Mouse (Mus musculus) G1E (cell line): ENCODE results near the gene Akap7.

ENCODE experiments used
- CTCF ChIP-seq: IDR thresholded peaks from 2 replicates; pipeline ENCODE4 v1.5.1; 2012; ENCODE audit warnings: low read depth, low read length, inconsistent platforms, mixed read lengths
- GATA1 ChIP-seq: IDR thresholded peaks from 2 replicates; pipeline ENCODE4 v1.6.1; 2012; ENCODE audit warnings: borderline replicate concordance, low read length, inconsistent platforms, mixed read lengths
- TAL1 ChIP-seq: conservative IDR thresholded peaks from 2 replicates; pipeline ENCODE4 v1.6.1; 2012; ENCODE audit warnings: low read depth, low read length, inconsistent platforms, mixed read lengths

- TF ChIP-seq CTCF: no peak
- no peak for TF ChIP-seq GATA1
- TF ChIP-seq TAL1: no peak
Measured at GRCm38 (mm10) chr10:25198048-25198447, 109.6 kb downstream of the Akap7 start.
